Mouse (Mus musculus) right cerebral cortex, postnatal 14 days (tissue): ENCODE data around the gene Ntn3.
A peak's percentile ranks its signal among the peaks of the same experiment; 100 is the strongest.

Source experiments
- DNase-seq: peaks from one replicate; pipeline ENCODE4 v3.0.0; 2022

Ntn3 gene

GRCm38 (mm10) chr17:24210591-24210990 is 1.3 kb upstream of the Ntn3 start:
- DNase-seq = no peak

GRCm38 (mm10) chr17:24209916-24210240 is 547 bp upstream of the Ntn3 start:
- DNase-seq = no peak

- no peak for DNase-seq
Observed at GRCm38 (mm10) chr17:24208641-24209042, 689 bp downstream of the Ntn3 start.

GRCm38 (mm10) chr17:24207768-24208640 is 1.3 kb downstream of the Ntn3 start:
- DNase-seq = no peak

GRCm38 (mm10) chr17:24206451-24207351 is 2.6 kb downstream of the Ntn3 start:
- DNase-seq = peak; percentile 81

GRCm38 (mm10) chr17:24205908-24206361 is 3.4 kb downstream of the Ntn3 start:
- peak; percentile 45 for DNase-seq

- peak; percentile 95 for DNase-seq
Observed at GRCm38 (mm10) chr17:24205284-24205888, 3.9 kb downstream of the Ntn3 start, which contains the start of gene Tbc1d24. Tbc1d24 (minus strand) TSS chr17:24205562.

- no peak for DNase-seq
Observed at GRCm38 (mm10) chr17:24204846-24205245, 4.5 kb downstream of the Ntn3 start.

- no peak for DNase-seq
Observed at GRCm38 (mm10) chr17:24203611-24204534, 5.5 kb downstream of the Ntn3 start.

GRCm38 (mm10) chr17:24203068-24203467 is 6.3 kb downstream of the Ntn3 start:
- no peak for DNase-seq

GRCm38 (mm10) chr17:24201092-24201491 is 8.2 kb downstream of the Ntn3 start:
- DNase-seq = no peak

GRCm38 (mm10) chr17:24199741-24200140 is 9.6 kb downstream of the Ntn3 start:
- no peak for DNase-seq

- peak; percentile 48 for DNase-seq
Observed at GRCm38 (mm10) chr17:24199252-24199651, 10.1 kb downstream of the Ntn3 start.

GRCm38 (mm10) chr17:24197032-24197824 is 12.1 kb downstream of the Ntn3 start:
- no peak for DNase-seq

- no peak for DNase-seq
Observed at GRCm38 (mm10) chr17:24195349-24195748, 14.0 kb downstream of the Ntn3 start.

- DNase-seq = no peak
Observed at GRCm38 (mm10) chr17:24193769-24194168, 15.6 kb downstream of the Ntn3 start.

- no peak for DNase-seq
Observed at GRCm38 (mm10) chr17:24193268-24193667, 16.1 kb downstream of the Ntn3 start.

- no peak for DNase-seq
Observed at GRCm38 (mm10) chr17:24192848-24193247, 16.5 kb downstream of the Ntn3 start.

- no peak for DNase-seq
Observed at GRCm38 (mm10) chr17:24191481-24191880, 17.9 kb downstream of the Ntn3 start.

GRCm38 (mm10) chr17:24190934-24191333 is 18.4 kb downstream of the Ntn3 start:
- DNase-seq = no peak

GRCm38 (mm10) chr17:24174259-24174658 is 35.1 kb downstream of the Ntn3 start:
- no peak for DNase-seq
